Mouse (Mus musculus): ENCODE measurements around the gene Gm10972. TPM values are rescaled to one million over a fixed set of nuclear protein-coding genes. Genes with fewer than 3 reads are reported as not detected.
"Not testable (repeated sequence)": the region's sequence is repeated elsewhere in the genome, so short reads cannot be mapped to it uniquely, and the experiment has no call there.

Gm10972 gene
- polyA plus RNA-seq, 1 experiment from 2014 or later, result not detected

- H3K27ac ChIP-seq (ENCODE audit: low read depth, low read length); DNase-seq (ENCODE audit: low spot score); H3K9ac ChIP-seq (ENCODE audit: low read depth, low read length); H3K27me3 ChIP-seq (ENCODE audit: control insufficient read depth, insufficient read depth, low read length); H3K4me1 ChIP-seq (replicated peaks; ENCODE audit: control insufficient read depth, insufficient read depth, low read length); H3K36me3 ChIP-seq (ENCODE audit: control insufficient read depth, insufficient read depth, low read length); ATAC-seq (ENCODE audit: low FRiP score); H3K4me3 ChIP-seq (ENCODE audit: low read depth, low read length); H3K9me3 ChIP-seq (ENCODE audit: control insufficient read depth, low read length); H3K4me2 ChIP-seq (replicated peaks; ENCODE audit: low read depth, low read length): not testable (repeated sequence)
- WGBS, result 84% methylated on average over 9 of the region's 9 CpGs
These were observed 32.2 kb downstream of the Gm10972 start for GRCm38 (mm10) chr3:94675101-94675500.

- Histone ChIP-seq H3K4me2 (replicated peaks; ENCODE audit: low read depth, low read length) (no peak overlapping the region), H3K9me3 (ENCODE audit: control insufficient read depth, low read length) (no peaks in the 10 kb centered on the region), H3K27ac (ENCODE audit: low read depth, low read length) (no peak overlapping the region), H3K27me3 (ENCODE audit: control insufficient read depth, insufficient read depth, low read length) (no peaks in the 10 kb centered on the region), H3K4me1 (replicated peaks; ENCODE audit: control insufficient read depth, insufficient read depth, low read length) (no peaks in the 10 kb centered on the region), H3K4me3 (ENCODE audit: low read depth, low read length) (no peak overlapping the region), H3K9ac (ENCODE audit: low read depth, low read length) (no peak overlapping the region), H3K36me3 (ENCODE audit: control insufficient read depth, insufficient read depth, low read length) (no peaks in the 10 kb centered on the region)
- WGBS, result 78% methylated on average over 8 of the region's 8 CpGs
- ATAC-seq (ENCODE audit: low FRiP score) (no peak), DNase-seq (ENCODE audit: low spot score) (no peak)
These were observed 36.5 kb downstream of the Gm10972 start for GRCm38 (mm10) chr3:94679351-94679841.

- not testable (repeated sequence) for DNase-seq (ENCODE audit: low spot score); H3K36me3 ChIP-seq (ENCODE audit: control insufficient read depth, insufficient read depth, low read length); H3K4me2 ChIP-seq (replicated peaks; ENCODE audit: low read depth, low read length); H3K4me3 ChIP-seq (ENCODE audit: low read depth, low read length); H3K9me3 ChIP-seq (ENCODE audit: control insufficient read depth, low read length); H3K27me3 ChIP-seq (ENCODE audit: control insufficient read depth, insufficient read depth, low read length); ATAC-seq (ENCODE audit: low FRiP score); H3K9ac ChIP-seq (ENCODE audit: low read depth, low read length); H3K4me1 ChIP-seq (replicated peaks; ENCODE audit: control insufficient read depth, insufficient read depth, low read length); H3K27ac ChIP-seq (ENCODE audit: low read depth, low read length)
- WGBS, result 90% methylated on average over 12 of the region's 12 CpGs
These were observed 37.1 kb downstream of the Gm10972 start for GRCm38 (mm10) chr3:94680032-94680431.

- H3K36me3 ChIP-seq (ENCODE audit: control insufficient read depth, insufficient read depth, low read length), result no peaks in the 10 kb centered on the region
- 90% methylated on average over 16 of the region's 16 CpGs for WGBS
These were observed 37.9 kb downstream of the Gm10972 start for GRCm38 (mm10) chr3:94680783-94681182.

GRCm38 (mm10) chr3:94683646-94684045 is 40.7 kb downstream of the Gm10972 start:
- Histone ChIP-seq H3K4me3 (ENCODE audit: low read depth, low read length) (no peak overlapping the region), H3K27ac (ENCODE audit: low read depth, low read length) (no peak overlapping the region), H3K9ac (ENCODE audit: low read depth, low read length) (no peak overlapping the region), H3K27me3 (ENCODE audit: control insufficient read depth, insufficient read depth, low read length) (no peaks in the 10 kb centered on the region), H3K36me3 (ENCODE audit: control insufficient read depth, insufficient read depth, low read length) (no peaks in the 10 kb centered on the region), H3K9me3 (ENCODE audit: control insufficient read depth, low read length) (no peaks in the 10 kb centered on the region), H3K4me2 (replicated peaks; ENCODE audit: low read depth, low read length) (no peak overlapping the region), H3K4me1 (replicated peaks; ENCODE audit: control insufficient read depth, insufficient read depth, low read length) (no peaks in the 10 kb centered on the region)
- DNase-seq (ENCODE audit: low spot score) (no peak), ATAC-seq (ENCODE audit: low FRiP score) (no peak)
- 87% methylated on average over 6 of the region's 6 CpGs for WGBS

More at GRCm38 (mm10) chr3:94680783-94681182, 37.9 kb downstream of the Gm10972 start:
- H3K4me2 ChIP-seq (replicated peaks; ENCODE audit: low read depth, low read length), result no peak overlapping the region
- no peak overlapping the region for H3K4me3 ChIP-seq (ENCODE audit: low read depth, low read length)
- no peak for ATAC-seq (ENCODE audit: low FRiP score)
- no peak overlapping the region for H3K9ac ChIP-seq (ENCODE audit: low read depth, low read length)
- H3K27ac ChIP-seq (ENCODE audit: low read depth, low read length), result no peak overlapping the region
- H3K9me3 ChIP-seq (ENCODE audit: control insufficient read depth, low read length), result no peaks in the 10 kb centered on the region
- DNase-seq (ENCODE audit: low spot score), result no peak
- H3K27me3 ChIP-seq (ENCODE audit: control insufficient read depth, insufficient read depth, low read length), result no peaks in the 10 kb centered on the region
- no peaks in the 10 kb centered on the region for H3K4me1 ChIP-seq (replicated peaks; ENCODE audit: control insufficient read depth, insufficient read depth, low read length)

- not testable (repeated sequence) for H3K9me3 ChIP-seq (ENCODE audit: control insufficient read depth, low read length); H3K4me3 ChIP-seq (ENCODE audit: low read depth, low read length); H3K4me1 ChIP-seq (replicated peaks; ENCODE audit: control insufficient read depth, insufficient read depth, low read length); H3K9ac ChIP-seq (ENCODE audit: low read depth, low read length); ATAC-seq (ENCODE audit: low FRiP score); DNase-seq (ENCODE audit: low spot score); H3K4me2 ChIP-seq (replicated peaks; ENCODE audit: low read depth, low read length); H3K27ac ChIP-seq (ENCODE audit: low read depth, low read length); H3K27me3 ChIP-seq (ENCODE audit: control insufficient read depth, insufficient read depth, low read length); H3K36me3 ChIP-seq (ENCODE audit: control insufficient read depth, insufficient read depth, low read length)
- WGBS, result 87% methylated on average over 8 of the region's 8 CpGs
These were observed 43.3 kb downstream of the Gm10972 start for GRCm38 (mm10) chr3:94685989-94686772.

GRCm38 (mm10) chr3:94688698-94689097 is 45.8 kb downstream of the Gm10972 start:
- WGBS, result 82% methylated on average over 3 of the region's 3 CpGs
- not testable (repeated sequence) for H3K4me2 ChIP-seq (replicated peaks; ENCODE audit: low read depth, low read length); H3K27ac ChIP-seq (ENCODE audit: low read depth, low read length); H3K4me3 ChIP-seq (ENCODE audit: low read depth, low read length); ATAC-seq (ENCODE audit: low FRiP score); H3K9me3 ChIP-seq (ENCODE audit: control insufficient read depth, low read length); H3K36me3 ChIP-seq (ENCODE audit: control insufficient read depth, insufficient read depth, low read length); H3K9ac ChIP-seq (ENCODE audit: low read depth, low read length); H3K4me1 ChIP-seq (replicated peaks; ENCODE audit: control insufficient read depth, insufficient read depth, low read length); DNase-seq (ENCODE audit: low spot score); H3K27me3 ChIP-seq (ENCODE audit: control insufficient read depth, insufficient read depth, low read length)

GRCm38 (mm10) chr3:94689195-94689594 is 46.3 kb downstream of the Gm10972 start:
- H3K9ac ChIP-seq (ENCODE audit: low read depth, low read length); H3K4me2 ChIP-seq (replicated peaks; ENCODE audit: low read depth, low read length); H3K36me3 ChIP-seq (ENCODE audit: control insufficient read depth, insufficient read depth, low read length); DNase-seq (ENCODE audit: low spot score); H3K4me1 ChIP-seq (replicated peaks; ENCODE audit: control insufficient read depth, insufficient read depth, low read length); ATAC-seq (ENCODE audit: low FRiP score); H3K27me3 ChIP-seq (ENCODE audit: control insufficient read depth, insufficient read depth, low read length); H3K9me3 ChIP-seq (ENCODE audit: control insufficient read depth, low read length); H3K27ac ChIP-seq (ENCODE audit: low read depth, low read length); H3K4me3 ChIP-seq (ENCODE audit: low read depth, low read length): not testable (repeated sequence)
- 92% methylated on average over 1 of the region's 1 CpGs for WGBS

GRCm38 (mm10) chr3:94690162-94690561 is 47.2 kb downstream of the Gm10972 start:
- H3K9me3 ChIP-seq (ENCODE audit: control insufficient read depth, low read length); H3K27me3 ChIP-seq (ENCODE audit: control insufficient read depth, insufficient read depth, low read length); H3K4me2 ChIP-seq (replicated peaks; ENCODE audit: low read depth, low read length); H3K9ac ChIP-seq (ENCODE audit: low read depth, low read length); H3K36me3 ChIP-seq (ENCODE audit: control insufficient read depth, insufficient read depth, low read length); H3K4me3 ChIP-seq (ENCODE audit: low read depth, low read length); H3K27ac ChIP-seq (ENCODE audit: low read depth, low read length); ATAC-seq (ENCODE audit: low FRiP score); H3K4me1 ChIP-seq (replicated peaks; ENCODE audit: control insufficient read depth, insufficient read depth, low read length); DNase-seq (ENCODE audit: low spot score): not testable (repeated sequence)
- WGBS, result 74% methylated on average over 6 of the region's 6 CpGs
